Mouse (Mus musculus): ENCODE results near the gene Prkag2. TPM values are rescaled to one million over a fixed set of nuclear protein-coding genes. Genes with fewer than 3 reads are reported as not detected.

The Prkag2 gene
- polyA plus RNA-seq, 1 experiment from 2014 or later: 38.2 TPM

DNA sequence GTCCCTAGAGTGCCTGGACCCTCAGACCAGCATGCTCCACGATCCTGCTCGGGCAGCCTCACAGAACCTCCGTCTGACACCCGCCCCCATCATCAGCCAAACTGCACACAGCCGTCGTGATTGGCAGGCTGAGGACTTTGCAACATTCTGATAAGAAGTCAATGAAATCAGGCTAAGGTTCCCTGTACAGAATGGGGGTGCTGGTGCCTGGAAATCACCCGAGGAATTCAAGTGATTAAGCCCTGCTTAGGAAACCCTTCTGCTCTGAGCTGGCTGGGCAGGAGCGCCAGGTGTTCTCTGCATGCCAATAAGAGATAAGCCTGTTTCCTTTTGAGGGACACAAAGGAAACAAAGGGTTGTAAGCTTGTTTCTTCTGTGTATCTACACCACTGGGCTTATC, 131.7 kb downstream of the Prkag2 start:
- WGBS: 46% methylated on average over 8 of the region's 8 CpGs
- H3K27me3 ChIP-seq (replicated peaks; ENCODE audit: low read depth, poor library complexity, severe bottlenecking): no peaks in the 10 kb centered on the region
- DNase-seq (ENCODE audit: low spot score): no peak
- H3K9me3 ChIP-seq: no peaks in the 10 kb centered on the region
- no peak overlapping the region for H3K4me3 ChIP-seq
- H3K4me1 ChIP-seq: peaks cover 23% of the 10 kb centered on the region
- no peaks in the 10 kb centered on the region for H3K36me3 ChIP-seq (replicated peaks)
- H3K27ac ChIP-seq (replicated peaks): no peak overlapping the region

DNA sequence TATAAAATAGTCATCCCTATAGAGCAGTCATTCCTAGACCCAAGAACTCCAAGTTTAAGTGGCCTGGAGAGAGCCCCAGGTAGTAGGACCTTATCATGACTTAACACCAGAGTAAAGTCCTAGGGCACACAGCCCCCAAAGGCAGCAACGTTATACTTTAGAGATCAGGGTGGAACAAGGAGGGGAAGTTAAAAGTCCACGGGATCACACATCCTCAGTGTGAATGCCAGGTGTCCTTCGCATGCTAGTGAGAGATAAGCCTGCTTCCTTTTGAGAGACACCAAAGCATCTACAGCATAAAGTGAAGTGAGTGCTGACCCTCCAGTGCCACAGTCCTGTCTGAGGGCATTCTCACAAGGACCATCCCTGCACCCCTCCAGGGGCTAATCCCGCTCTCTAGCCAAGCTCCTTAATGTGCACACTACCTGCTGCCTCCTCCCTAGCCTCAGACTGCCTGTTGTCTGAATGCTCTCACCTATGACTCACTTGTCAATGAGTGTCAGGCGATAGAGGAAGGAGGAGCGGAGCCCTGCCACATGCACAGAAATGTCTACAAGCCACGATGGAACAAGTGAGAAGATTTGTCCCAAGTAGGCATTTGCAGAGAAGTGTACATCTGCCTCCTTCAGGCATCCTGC, 132.4 kb downstream of the Prkag2 start:
- H3K4me1 ChIP-seq: peaks cover 18% of the 10 kb centered on the region
- H3K9me3 ChIP-seq: no peaks in the 10 kb centered on the region
- no peak overlapping the region for H3K4me3 ChIP-seq
- H3K27ac ChIP-seq (replicated peaks): no peak overlapping the region
- H3K36me3 ChIP-seq (replicated peaks): no peaks in the 10 kb centered on the region
- WGBS: 71% methylated on average over 7 of the region's 7 CpGs
- no peak for DNase-seq (ENCODE audit: low spot score)
- H3K27me3 ChIP-seq (replicated peaks; ENCODE audit: low read depth, poor library complexity, severe bottlenecking): no peaks in the 10 kb centered on the region

DNA sequence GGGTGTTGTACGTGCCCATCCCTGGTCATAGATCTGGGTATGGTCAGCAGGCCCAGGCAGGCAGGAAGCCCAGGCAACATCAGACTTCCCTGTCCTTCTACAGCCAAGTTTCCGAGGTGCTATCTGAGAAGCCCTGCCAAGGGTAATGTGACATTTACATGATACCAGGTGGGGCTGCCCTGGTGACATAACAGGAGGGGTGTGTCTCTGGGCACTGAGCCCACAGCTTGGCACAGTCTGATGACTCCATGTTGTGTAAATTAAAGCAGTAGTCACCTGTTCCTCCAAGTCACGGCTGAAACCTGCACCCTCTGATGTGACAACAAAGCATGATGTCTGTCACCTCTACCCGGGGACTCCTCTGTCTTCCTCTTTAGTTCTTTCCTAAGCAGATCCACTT, 136.7 kb downstream of the Prkag2 start:
- no peaks in the 10 kb centered on the region for H3K9me3 ChIP-seq
- DNase-seq (ENCODE audit: low spot score): no peak
- WGBS: 85% methylated on average over 4 of the region's 4 CpGs
- H3K27me3 ChIP-seq (replicated peaks; ENCODE audit: low read depth, poor library complexity, severe bottlenecking): no peaks in the 10 kb centered on the region
- no peak overlapping the region for H3K4me3 ChIP-seq
- peaks cover 5% of the 10 kb centered on the region; the same call in 1 of the 2 replicates for H3K4me1 ChIP-seq
- H3K36me3 ChIP-seq (replicated peaks): no peaks in the 10 kb centered on the region
- no peak overlapping the region for H3K27ac ChIP-seq (replicated peaks)

DNA sequence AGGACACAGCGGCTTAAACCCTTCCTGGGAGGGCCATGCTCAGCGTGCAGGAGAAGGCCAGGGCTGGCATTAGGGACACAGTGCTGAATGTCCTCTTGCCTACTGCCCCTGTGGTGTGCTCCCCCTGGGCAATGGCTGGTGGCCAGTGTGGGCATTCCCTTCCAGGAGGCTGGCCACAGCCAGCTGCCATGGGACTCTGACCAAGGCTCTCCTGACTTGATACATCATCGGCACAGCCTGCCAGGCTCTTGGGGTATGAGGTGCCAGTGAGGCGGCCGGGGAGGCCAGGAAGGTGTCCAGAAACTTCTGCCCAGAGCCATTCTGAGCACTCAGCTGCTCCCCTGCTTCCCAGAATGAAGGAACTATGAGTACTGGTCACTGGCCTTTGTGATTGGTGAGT, 139.7 kb downstream of the Prkag2 start:
- Histone ChIP-seq H3K4me3 (no peak overlapping the region), H3K9me3 (no peaks in the 10 kb centered on the region), H3K27me3 (replicated peaks; ENCODE audit: low read depth, poor library complexity, severe bottlenecking) (no peaks in the 10 kb centered on the region), H3K36me3 (replicated peaks) (no peaks in the 10 kb centered on the region), H3K4me1 (peaks cover 1% of the 10 kb centered on the region; the same call in 1 of the 2 replicates), H3K27ac (replicated peaks) (no peak overlapping the region)
- DNase-seq (ENCODE audit: low spot score): no peak
- 85% methylated on average over 5 of the region's 5 CpGs for WGBS

DNA sequence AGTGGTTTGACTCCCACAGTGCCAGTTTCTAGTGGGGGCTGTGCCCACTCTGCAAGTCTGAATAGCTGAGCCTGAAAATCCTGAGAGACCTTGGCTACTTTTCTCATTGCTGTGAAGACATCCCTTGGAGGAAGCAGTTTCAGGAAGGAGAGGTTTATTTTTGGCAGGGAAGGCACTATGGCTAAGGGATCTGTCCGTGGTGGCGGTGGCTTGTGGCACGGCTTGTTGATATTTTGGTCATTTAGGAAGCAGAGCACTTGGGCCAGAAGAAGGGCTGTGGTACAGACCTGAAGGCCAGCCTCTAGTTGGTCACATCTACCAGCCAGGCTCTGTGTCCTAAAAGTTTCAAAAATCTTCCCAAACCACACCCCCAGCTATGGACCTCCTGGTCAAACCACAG, 140.7 kb downstream of the Prkag2 start:
- Histone ChIP-seq H3K4me3 (no peak overlapping the region), H3K27me3 (replicated peaks; ENCODE audit: low read depth, poor library complexity, severe bottlenecking) (no peaks in the 10 kb centered on the region), H3K27ac (replicated peaks) (no peak overlapping the region), H3K4me1 (no peaks in the 10 kb centered on the region; the same call in 1 of the 2 replicates), H3K9me3 (no peaks in the 10 kb centered on the region), H3K36me3 (replicated peaks) (no peaks in the 10 kb centered on the region)
- 82% methylated on average over 3 of the region's 3 CpGs for WGBS
- no peak for DNase-seq (ENCODE audit: low spot score)

DNA sequence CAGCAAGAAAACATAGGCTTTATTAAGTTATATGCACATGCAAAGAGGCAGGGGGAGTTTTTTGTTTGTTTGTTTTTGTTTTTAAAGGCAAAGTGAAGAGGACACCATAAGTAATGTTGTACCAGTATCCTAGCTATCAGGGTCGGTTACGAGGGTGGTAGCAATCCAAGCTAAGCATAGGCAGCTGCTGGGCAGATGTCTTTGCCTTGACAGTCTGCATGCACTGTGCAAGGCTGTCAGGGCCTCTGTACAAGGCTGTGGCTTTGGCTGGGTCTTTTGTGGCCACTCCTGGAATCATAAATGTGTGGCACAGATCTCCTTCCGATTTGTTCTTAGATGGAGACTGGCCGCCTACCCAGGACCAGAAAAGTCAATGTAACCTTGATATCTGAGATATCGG, 141.8 kb downstream of the Prkag2 start:
- DNase-seq (ENCODE audit: low spot score): no peak
- Histone ChIP-seq H3K4me3 (no peak overlapping the region), H3K27ac (replicated peaks) (no peak overlapping the region), H3K4me1 (no peaks in the 10 kb centered on the region; the same call in 1 of the 2 replicates), H3K36me3 (replicated peaks) (no peaks in the 10 kb centered on the region), H3K9me3 (no peaks in the 10 kb centered on the region), H3K27me3 (replicated peaks; ENCODE audit: low read depth, poor library complexity, severe bottlenecking) (no peaks in the 10 kb centered on the region)
- WGBS: 86% methylated on average over 5 of the region's 5 CpGs

DNA sequence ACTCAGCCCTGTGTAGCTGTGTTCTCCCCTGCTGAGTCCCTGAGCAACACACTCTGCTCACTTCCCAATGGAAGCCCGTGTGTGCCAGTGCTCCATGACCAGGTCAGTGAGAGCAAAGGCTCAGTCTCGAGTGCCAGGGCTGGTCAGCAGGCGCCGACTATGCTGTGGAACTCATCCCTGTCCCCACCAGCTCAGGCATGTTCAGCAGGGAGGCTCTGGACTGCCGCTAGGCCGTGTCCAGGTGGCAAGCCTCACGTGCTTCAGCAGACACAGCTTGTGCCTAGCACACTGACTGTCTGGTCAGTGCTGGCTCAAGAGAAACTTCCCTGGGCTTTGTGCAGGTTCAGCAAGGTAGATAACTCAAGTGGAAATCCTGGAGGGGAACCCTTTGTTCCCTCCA, 143.6 kb downstream of the Prkag2 start:
- DNase-seq (ENCODE audit: low spot score): no peak
- H3K27ac ChIP-seq (replicated peaks): no peak overlapping the region
- H3K4me1 ChIP-seq: peaks cover 8% of the 10 kb centered on the region
- WGBS: 88% methylated on average over 7 of the region's 7 CpGs
- H3K9me3 ChIP-seq: no peaks in the 10 kb centered on the region
- H3K4me3 ChIP-seq: no peak overlapping the region
- no peaks in the 10 kb centered on the region for H3K27me3 ChIP-seq (replicated peaks; ENCODE audit: low read depth, poor library complexity, severe bottlenecking)
- no peaks in the 10 kb centered on the region for H3K36me3 ChIP-seq (replicated peaks)

DNA sequence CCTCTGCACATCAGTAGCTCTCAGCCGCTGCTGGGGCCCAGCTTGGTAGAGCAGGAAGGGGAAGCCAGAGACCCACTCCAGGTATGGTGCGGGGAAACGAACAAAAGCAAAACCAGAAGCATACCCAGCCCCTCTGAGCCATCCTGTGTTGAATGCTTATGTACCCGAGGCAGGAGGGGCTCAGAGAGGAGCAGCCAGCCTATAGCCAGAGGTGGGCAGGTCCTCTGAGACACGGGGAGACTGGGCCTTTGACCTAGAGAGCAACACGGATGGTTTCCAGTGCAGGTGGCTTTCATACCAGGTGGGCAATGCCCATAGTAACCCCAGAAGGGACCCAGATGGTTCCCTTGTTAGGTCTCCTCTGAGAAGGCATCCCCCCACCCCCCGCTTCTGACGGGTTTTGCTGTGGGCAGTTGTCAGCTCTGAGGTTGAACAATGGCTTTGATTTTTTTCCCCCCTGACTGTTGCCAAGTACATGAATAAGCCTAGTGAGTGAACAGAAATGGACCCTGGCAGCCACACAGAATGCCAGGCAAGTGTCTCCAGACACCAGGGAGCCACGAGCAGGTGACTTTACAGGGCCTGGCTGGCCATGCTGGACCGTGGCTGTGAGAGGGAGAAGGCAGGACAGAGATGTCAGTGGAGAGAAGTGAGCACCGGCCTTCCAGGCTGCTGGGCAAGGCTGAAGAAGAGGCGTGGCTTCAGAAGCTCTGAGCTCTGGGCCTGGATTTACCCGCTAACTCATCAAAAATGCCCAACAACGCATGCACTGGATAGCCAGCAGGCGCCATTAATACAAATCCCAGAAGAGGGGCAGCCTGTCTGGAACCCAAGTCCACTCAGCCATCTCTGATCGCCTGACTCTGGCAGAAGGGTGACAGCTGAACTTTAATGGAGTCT, 147.3 kb downstream of the Prkag2 start:
- no peak for DNase-seq (ENCODE audit: low spot score)
- WGBS: 74% methylated on average over 16 of the region's 16 CpGs
- Histone ChIP-seq H3K27me3 (replicated peaks; ENCODE audit: low read depth, poor library complexity, severe bottlenecking) (no peaks in the 10 kb centered on the region), H3K9me3 (no peaks in the 10 kb centered on the region), H3K36me3 (replicated peaks) (no peaks in the 10 kb centered on the region), H3K27ac (replicated peaks) (no peak overlapping the region), H3K4me3 (no peak overlapping the region), H3K4me1 (peaks cover 8% of the 10 kb centered on the region)

DNA sequence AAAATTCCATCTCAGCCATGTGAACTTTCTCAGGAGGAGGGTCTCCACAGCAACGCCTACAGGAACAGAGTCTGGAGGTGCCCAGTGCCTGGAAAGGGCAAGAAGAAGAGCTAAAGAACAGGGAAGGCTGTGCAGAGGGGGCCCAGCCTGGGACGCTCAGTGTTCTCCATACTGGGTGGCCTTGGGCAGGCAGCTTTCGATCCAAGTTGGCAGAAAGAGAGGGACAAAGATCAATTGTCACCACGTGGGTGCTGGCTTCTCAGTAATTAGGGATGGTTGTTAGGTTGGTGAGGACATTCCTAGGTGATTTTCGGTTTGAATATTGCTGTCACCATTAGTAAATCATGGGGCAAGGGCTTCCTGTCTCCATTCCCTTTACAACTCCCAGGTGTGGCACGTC, 148.2 kb downstream of the Prkag2 start:
- no peaks in the 10 kb centered on the region for H3K9me3 ChIP-seq
- WGBS: 67% methylated on average over 6 of the region's 6 CpGs
- no peak for DNase-seq (ENCODE audit: low spot score)
- no peak overlapping the region for H3K4me3 ChIP-seq
- H3K36me3 ChIP-seq (replicated peaks): no peaks in the 10 kb centered on the region
- H3K27ac ChIP-seq (replicated peaks): no peak overlapping the region
- peaks cover 8% of the 10 kb centered on the region for H3K4me1 ChIP-seq
- H3K27me3 ChIP-seq (replicated peaks; ENCODE audit: low read depth, poor library complexity, severe bottlenecking): no peaks in the 10 kb centered on the region

DNA sequence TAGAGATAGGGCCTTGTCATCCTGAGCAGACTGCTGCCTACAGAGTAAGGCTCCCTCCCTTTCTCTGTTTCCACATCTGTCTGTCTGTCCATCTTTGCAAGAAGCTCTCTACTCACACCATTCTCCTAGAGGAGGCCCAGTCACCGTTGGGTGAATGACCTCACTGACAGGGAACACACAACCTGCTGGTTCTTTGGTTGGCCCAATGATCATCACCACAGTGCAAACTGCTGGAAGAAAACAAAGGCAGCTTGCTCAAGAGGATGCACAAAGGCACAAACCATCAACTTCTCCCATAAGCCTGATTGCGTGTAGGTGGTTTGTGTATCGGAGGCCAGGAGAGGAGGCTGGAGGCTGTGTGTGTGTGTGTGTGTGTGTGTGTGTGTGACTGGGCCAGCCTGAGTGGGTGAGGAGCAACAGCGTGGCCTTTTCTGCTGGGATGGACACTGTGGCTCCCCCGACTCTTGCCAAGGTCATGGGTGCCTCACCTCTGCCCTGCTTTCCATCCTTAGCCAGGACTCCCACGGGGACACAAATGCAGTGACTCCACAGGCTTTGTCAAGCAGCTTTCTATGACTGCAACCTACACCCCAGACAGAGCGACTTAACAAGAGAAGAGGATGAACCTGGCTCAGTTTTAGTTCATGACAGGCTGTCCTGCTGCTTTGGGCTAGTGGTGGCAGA, 149.4 kb downstream of the Prkag2 start:
- 75% methylated on average over 7 of the region's 7 CpGs for WGBS
- DNase-seq (ENCODE audit: low spot score): no peak
- no peaks in the 10 kb centered on the region for H3K9me3 ChIP-seq
- no peak overlapping the region for H3K4me3 ChIP-seq
- H3K27ac ChIP-seq (replicated peaks): no peak overlapping the region
- H3K27me3 ChIP-seq (replicated peaks; ENCODE audit: low read depth, poor library complexity, severe bottlenecking): no peaks in the 10 kb centered on the region
- H3K4me1 ChIP-seq: peaks cover 8% of the 10 kb centered on the region
- no peaks in the 10 kb centered on the region for H3K36me3 ChIP-seq (replicated peaks)

DNA sequence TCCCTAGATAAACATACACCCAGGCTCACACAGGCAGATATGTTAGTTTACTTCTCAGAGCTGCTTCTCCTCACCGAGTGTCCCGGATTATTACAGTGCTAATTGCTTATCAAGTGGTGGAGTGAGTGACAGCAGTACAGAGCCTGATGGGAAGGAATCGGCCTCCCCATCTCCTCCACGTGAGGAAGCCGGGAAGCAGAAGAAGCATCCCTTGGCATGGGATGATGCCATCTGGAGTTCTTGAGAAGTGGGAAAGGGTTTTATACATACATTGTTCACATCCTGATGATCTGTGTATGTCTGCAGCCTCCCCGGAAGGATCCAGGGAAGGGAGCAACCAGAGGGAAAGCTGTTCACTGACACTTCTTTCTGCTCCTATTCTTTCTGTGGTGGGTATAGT, 150.4 kb downstream of the Prkag2 start:
- WGBS: 81% methylated on average over 6 of the region's 6 CpGs
- DNase-seq (ENCODE audit: low spot score): no peak
- no peak overlapping the region for H3K27ac ChIP-seq (replicated peaks)
- H3K27me3 ChIP-seq (replicated peaks; ENCODE audit: low read depth, poor library complexity, severe bottlenecking): no peaks in the 10 kb centered on the region
- peaks cover 8% of the 10 kb centered on the region for H3K4me1 ChIP-seq
- H3K9me3 ChIP-seq: no peaks in the 10 kb centered on the region
- no peak overlapping the region for H3K4me3 ChIP-seq
- no peaks in the 10 kb centered on the region for H3K36me3 ChIP-seq (replicated peaks)

DNA sequence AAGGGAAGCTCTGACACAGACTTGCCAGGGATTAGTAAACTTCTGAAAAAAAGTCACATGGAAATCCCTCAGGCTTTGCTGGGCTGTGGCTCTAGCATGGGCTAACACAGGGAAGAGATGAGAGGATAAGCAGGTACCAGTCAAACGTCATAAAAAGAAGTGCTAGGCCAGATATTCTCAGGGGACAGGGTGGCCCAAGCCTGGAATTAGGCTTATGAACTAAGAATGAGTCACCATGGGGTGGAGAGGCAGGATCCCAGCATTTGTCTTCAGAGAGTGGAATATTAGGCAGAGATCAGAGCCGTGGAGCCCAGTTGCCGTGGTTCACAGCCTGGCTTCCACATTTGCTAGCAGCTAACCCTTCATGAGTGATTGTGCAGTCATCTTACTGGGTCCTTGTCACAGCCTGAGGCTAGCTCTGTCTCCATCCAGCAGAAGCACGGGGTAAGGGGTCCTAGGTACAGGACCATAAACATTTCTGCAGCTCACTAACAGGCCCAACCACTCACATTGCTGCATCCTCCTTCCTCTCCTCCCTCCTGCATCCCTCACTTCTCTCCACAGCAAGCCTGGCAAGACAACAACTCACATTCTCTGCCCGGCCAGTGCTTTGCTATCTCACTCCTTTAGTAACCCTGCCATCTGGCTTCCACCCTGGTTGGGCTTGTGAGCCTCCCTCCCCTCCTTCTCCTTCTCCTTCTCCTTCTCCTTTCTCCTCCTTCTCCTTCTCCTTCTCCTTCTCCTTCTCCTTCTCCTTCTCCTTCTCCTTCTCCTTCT, 162.2 kb downstream of the Prkag2 start:
- H3K27me3 ChIP-seq (replicated peaks; ENCODE audit: low read depth, poor library complexity, severe bottlenecking): no peaks in the 10 kb centered on the region
- no peak overlapping the region for H3K27ac ChIP-seq (replicated peaks)
- no peak for DNase-seq (ENCODE audit: low spot score)
- no peaks in the 10 kb centered on the region for H3K9me3 ChIP-seq
- 75% methylated on average over 5 of the region's 5 CpGs for WGBS
- no peak overlapping the region for H3K4me3 ChIP-seq
- no peaks in the 10 kb centered on the region for H3K4me1 ChIP-seq
- no peaks in the 10 kb centered on the region for H3K36me3 ChIP-seq (replicated peaks)

Data from embryonic facial prominence, embryonic 10.5 days (tissue).